Mouse (Mus musculus) kidney, postnatal 25 days (tissue): ENCODE data around the gene Akr1b7.
"Not testable (repeated sequence)": the region's sequence is repeated elsewhere in the genome, so short reads cannot be mapped to it uniquely, and the experiment has no call there.

ENCODE experiments used
- DNase-seq, 2 experiments: peaks; one replicate each; pipeline ENCODE4 v3.0.0; 2021; ENCODE audit warnings: mixed read lengths in 2 of 2

Akr1b7 gene

DNA sequence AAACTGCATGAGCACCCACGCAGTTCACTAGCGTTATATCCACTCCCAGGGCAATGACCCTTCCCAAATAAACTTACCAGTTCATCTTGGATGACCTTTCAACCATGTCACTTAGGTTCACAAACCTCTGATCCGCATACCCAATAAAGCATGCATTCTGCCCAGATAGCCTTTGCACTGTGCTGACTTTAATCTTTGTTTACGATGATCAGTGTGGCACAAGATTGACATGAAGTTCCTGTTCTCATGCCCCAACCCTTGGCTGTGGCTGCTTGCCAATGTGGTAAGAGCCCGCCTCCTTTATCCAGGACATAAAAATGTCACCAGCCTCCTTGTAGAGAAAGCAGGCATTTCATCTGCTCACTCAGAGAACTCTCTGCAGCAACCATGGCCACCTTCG is at the start of gene Akr1b7:
Gene Akr1b7 (plus strand): TSS at position 312 of the 400 bp plus-strand sequence.
- peak; percentile 47 to 51 for DNase-seq

- no peak for DNase-seq
Measured at GRCm38 (mm10) chr6:34364217-34365136, 47.7 kb upstream of the Akr1b7 start.

- no peak for DNase-seq
Measured at GRCm38 (mm10) chr6:34367998-34368397, 44.1 kb upstream of the Akr1b7 start.

DNA sequence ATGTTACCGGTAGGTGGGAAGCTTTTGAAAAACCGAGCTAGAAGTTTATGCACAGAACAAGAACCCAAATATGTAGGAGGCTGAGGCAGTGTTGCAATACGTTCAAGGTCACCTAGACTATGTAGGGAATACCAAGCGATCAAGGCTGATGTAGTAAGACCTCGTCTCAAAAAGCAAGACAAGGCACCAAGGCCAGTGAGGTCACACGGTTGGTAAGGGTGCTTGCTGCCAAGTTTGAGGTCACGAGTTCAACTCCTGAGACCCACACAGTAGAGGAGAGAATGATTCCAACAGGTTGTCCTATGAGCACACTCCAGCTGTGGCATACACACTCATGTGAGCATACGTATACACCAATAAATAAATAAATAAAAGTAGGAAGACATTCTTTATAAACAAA is 42.1 kb upstream of the Akr1b7 start:
- no peak for DNase-seq

DNA sequence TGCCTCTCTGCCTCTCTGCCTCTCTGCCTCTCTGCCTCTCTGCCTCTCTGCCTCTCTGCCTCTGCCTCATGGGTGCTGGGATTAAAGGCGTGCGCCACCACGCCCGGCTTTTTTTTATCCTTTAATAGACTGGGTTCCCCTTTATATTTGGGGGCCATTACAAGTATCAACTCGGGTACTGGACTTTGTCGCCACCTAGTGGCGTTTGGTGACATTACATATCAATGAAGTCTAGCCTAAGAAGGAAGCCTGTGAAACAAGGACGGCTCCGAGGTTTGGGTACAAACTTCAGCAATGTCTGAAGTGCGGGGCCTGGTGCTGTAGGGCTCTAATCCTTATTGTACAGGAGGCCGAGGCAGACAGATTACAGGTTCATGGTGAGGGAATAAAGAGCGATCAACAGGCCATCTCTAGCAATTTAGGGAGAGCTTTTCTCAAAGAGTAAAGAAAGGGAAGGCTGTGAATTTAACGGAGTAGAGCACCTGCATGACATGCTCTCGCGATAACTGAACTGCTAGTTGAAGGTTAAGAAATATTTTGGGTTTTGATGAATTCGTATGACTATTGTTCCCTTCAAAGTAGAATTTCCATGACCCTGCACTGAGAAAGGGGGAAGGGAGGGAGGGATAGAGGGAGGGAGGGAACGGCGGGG is 40.3 kb upstream of the Akr1b7 start:
- DNase-seq, result peak; percentile 75 to 89

DNA sequence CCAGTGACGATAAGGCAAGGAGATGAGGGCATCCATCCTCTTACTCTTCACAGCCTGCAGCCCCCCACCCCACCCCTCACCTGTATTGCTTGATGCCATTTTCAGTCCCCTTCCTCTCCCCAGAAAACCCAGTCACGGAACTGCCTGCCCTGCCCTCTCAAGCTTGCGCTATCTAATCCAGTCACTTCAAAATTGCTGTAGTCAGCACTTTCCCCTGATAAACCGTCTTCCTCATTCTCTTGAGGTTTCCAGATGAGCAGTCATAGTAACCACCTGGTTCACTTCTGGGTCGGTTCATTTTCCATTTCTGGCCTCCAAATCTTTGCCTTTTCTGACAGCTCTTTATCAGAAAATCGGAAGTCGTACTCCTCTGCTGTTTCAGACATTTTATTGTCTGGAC is 38.3 kb upstream of the Akr1b7 start:
- no peak for DNase-seq

DNA sequence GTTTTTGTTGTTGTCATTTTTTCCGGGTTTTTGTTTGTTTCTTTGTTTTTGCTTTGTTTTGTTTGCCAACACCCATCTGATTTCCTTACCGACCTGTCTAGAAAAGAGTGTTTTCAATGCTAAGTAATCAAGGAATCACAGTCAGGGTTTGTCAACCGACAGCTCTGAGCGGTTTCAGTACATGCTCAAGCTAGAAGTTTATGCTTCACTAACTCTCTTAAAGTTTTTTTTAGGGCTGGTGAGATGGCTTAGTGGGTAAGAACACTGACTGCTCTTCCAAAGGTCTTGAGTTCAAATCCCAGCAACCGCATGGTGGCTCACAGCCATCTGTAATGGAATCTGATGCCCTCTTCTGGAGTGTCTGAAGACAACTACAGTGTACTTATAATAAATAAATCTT is 36.2 kb upstream of the Akr1b7 start:
- DNase-seq, result not testable (repeated sequence)

- DNase-seq, result no peak
Measured at GRCm38 (mm10) chr6:34383401-34383800, 28.7 kb upstream of the Akr1b7 start.

- DNase-seq, result peak; percentile 88 to 92
Measured at GRCm38 (mm10) chr6:34384110-34384661, 27.9 kb upstream of the Akr1b7 start, which contains the start of gene Akr1b10. Gene Akr1b10 (plus strand): TSS chr6:34384218.

DNA sequence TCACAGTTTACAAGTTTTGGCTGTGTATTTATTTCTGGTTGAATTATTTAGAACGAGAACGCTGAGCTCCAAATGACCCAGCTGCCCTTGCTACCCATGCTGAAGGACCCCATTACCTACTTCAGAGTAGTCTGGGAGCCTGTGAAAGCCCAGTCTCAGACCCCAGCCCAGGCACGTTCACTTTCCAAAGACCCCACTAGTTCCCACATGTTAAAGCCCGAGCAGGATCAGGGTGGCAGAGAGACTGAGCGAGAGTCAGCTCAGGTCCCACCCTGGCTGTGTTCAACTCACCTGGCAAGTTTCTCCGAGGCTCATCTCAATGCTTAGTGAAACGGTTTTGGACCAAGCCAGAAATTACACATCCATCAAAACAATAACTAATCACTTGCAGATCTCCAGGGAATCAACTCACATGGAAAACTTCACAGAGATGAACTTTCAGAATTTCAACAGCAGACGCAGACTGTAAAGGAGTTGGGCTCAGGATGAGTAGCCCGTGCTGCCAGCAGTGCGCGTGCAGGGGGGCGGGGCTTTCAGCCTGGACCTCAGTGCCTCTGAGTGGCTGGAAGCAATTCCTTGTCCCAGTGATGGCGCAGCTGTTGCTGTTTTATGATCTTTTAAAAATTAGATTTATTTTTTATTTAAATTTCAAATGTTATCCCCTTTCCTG is 27.3 kb upstream of the Akr1b7 start:
- peak; percentile 79 to 83 for DNase-seq

- no peak for DNase-seq
Measured at GRCm38 (mm10) chr6:34388420-34389156, 23.5 kb upstream of the Akr1b7 start.

DNA sequence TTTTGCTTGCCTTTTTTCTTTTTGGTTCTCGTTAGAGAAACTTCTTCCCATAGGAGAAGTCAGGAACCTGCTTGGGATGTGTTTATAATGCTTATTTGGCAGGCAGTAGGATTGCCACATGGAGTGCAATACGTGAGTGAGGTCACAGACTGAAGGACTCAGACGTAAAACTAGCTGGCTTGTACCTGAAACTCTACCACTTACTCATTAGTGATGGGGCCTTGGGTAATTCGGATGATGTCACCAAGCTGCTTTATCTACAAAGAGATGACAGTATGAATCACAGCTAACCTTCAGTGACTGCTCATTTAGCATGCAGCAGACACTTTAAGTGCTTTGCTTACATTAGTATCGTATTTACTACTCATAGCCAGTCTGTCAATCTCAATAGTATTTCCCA is 16.2 kb upstream of the Akr1b7 start:
- no peak for DNase-seq

GRCm38 (mm10) chr6:34398431-34398830 is 13.7 kb upstream of the Akr1b7 start:
- DNase-seq, result no peak

DNA sequence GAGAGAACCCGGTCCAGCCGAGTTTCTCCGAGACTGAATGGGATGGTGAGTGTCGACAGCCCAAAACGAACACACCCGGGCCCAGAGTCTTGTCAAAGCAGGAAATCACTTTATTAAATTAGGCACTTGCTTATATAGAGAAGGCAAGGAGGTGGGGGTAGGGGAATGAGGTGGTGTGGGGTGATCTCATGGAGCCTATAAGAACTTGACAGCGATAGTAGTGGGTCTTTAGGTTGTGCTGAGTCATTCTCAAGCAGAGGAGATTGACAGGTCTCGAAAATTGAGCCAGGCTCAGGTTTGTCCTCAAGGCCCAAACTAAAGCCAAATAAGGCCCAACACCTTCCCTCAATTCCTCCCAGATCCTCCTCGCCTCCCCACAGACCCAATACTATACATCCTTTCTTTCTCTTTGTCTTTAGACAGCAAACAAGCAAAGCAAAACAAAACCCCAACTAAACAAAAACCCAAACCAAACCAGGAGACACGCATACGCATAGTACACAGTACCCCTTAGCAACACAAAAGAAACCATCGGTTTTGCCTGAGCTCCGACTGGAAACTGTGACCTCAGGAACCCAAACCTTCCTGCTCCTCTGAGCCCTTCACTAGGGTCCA is 12.4 kb upstream of the Akr1b7 start:
- DNase-seq, result no peak

- DNase-seq, result no peak
Measured at GRCm38 (mm10) chr6:34400696-34401095, 11.4 kb upstream of the Akr1b7 start.

GRCm38 (mm10) chr6:34406746-34407145 is 5.4 kb upstream of the Akr1b7 start:
- no peak for DNase-seq

DNA sequence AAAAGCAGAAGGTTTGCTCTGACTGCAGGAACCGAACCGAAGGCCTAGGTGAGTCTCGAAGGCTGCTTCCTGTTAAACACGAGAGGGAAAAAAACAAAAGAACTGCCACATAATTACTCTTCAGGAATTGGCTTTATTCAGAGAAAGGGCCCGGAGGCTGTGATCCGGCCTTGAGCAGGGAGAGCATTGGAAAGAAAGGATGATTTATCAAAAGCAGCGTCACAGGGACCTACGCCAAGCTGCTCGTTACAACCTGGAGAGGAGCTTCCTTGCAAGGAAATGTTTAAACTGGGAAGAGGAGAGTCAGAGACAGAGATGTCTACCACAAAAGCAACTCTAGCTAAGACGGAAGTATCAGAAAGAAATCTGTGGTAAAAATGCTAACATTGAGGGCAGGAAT is 4.7 kb upstream of the Akr1b7 start:
- no peak for DNase-seq

GRCm38 (mm10) chr6:34412688-34413087 is 554 bp downstream of the Akr1b7 start:
- DNase-seq, result no peak

DNA sequence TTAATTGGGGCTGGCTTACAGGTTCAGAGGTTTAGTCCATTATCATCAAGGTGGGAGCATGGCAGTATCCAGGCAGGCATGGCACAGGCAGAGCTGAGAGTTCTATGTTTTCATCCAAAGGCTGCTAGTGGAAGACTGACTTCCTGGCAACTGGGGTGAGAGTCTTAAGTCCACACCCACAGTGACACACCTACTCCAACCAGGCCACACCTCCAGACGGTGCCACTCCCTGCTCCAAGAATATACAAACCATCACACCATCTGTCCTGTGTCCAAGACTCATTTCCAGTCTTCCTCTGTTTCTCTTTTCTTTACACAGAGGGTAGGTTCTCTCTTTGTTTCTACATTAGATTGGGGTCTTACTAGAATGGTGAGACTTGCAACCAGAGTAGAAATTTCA is 1.3 kb downstream of the Akr1b7 start:
- DNase-seq, result not testable (repeated sequence)

DNA sequence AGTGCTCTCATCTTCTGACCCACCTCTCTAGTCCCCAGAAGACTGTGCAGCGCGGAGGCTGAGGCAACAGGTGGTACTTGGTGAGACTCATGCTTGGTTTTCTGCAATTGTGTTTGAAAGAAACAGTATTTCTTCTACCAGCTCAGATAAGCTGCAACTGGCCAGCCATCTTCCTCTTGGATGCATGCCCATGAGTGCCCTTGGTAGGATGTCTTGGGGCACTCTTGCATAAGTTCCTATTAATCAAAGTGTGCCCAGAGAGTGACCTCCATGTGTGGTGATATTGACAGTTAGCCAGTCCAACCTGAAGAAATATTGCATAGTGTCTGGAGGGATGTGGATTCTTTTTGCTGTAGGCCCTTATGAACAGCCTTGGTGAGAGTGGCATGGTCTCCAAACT is 4.4 kb downstream of the Akr1b7 start:
- DNase-seq, result no peak

DNA sequence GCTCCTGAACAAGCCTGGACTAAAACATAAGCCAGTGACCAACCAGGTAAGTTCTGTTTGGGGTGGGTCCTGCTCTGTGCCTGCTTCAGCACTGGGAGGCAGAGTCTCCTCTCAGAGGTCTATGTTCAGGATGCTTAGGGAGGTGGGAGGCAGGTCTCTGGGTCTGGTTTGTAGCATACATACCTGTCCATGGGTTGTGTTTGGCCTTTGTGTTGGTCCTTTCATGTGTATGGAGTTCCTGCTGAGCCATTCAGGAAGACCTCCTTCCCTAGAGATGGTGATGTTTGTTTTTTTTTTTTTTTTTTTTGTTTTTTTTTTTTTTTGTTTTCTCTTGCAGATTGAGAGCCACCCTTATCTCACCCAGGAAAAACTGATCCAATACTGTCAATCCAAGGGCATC is 6.9 kb downstream of the Akr1b7 start:
- DNase-seq, result no peak

- DNase-seq, result no peak
Measured at GRCm38 (mm10) chr6:34439006-34439405, 26.9 kb downstream of the Akr1b7 start.
